ENCODE assay signal across 8 mouse cellular contexts in the genomic region with DNA sequence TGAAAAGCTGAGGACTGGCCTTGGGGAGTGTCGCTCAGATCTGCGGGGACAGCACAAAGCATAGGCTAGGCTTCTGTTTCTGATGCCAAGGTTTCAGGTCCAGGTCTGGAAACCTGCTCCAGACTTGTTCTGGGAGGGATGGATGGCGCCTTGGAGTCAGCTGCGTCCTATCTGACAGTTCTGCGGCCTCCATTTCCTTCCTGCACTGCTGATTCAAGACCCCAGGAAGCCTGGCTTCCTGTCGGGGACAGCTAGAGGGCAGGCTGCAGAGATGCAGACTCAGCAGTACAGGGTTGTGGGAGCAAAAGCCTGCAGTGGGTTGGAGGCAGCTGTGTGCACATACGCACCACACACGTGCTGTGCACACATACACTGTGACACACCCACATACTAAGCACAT. TPM values are rescaled to one million over a fixed set of nuclear protein-coding genes. Genes with fewer than 3 reads are reported as not detected.
DNase-seq lines count a peak whose midpoint lies in the region; ATAC-seq and TF ChIP-seq lines count a peak whose summit lies in the region.

No protein-coding gene starts in this region.

- H3K4me3 ChIP-seq in heart, embryonic 14.5 days (ENCODE audit: control insufficient read depth in 1 of 2, insufficient read depth in 1 of 2, low read depth in 1 of 2, low read length in 2 of 2): no peak overlapping the region
- H3K4me3 ChIP-seq in limb, embryonic 11.5 days (ENCODE audit: low read depth, low read length): no peak overlapping the region
- H3K4me3 ChIP-seq in stomach, postnatal 0 days (ENCODE audit: low read depth, low read length): no peak overlapping the region

- 32% methylated on average over 8 of the region's 8 CpGs for WGBS in heart, embryonic 14.5 days
- WGBS in limb, embryonic 11.5 days: 49% methylated on average over 8 of the region's 8 CpGs
- 49% methylated on average over 8 of the region's 8 CpGs for WGBS in stomach, postnatal 0 days

- peak; percentile 36 to 59 for DNase-seq in adrenal gland, adult (ENCODE audit: inconsistent age in 2 of 2, low spot score in 1 of 2)
- DNase-seq in adrenal gland, adult 8-10 months: no peak
- peak; percentile 52 for DNase-seq in R1 (ENCODE audit: low read depth, low spot score)
- DNase-seq in limb, embryonic 11.5 days (ENCODE audit: low spot score): peak; percentile 30
- no peak for DNase-seq in stomach, postnatal 0 days (ENCODE audit: low spot score)
- no peak for DNase-seq in left cerebral cortex, adult 11 months (ENCODE audit: low spot score)

- H3K36me3 ChIP-seq in heart, embryonic 14.5 days (ENCODE audit: control insufficient read depth, insufficient read depth, low read length): no peaks in the 10 kb centered on the region
- no peaks in the 10 kb centered on the region for H3K36me3 ChIP-seq in limb, embryonic 11.5 days (ENCODE audit: control insufficient read depth, insufficient read depth, low read length)
- H3K36me3 ChIP-seq in stomach, postnatal 0 days (ENCODE audit: control insufficient read depth, insufficient read depth, low read length): no peaks in the 10 kb centered on the region

- TF ChIP-seq CTCF in stomach, postnatal 0 days (IDR thresholded peaks at IDR 0.05; ENCODE audit: low read depth): peak; percentile 8; the same call in 1 of the 2 replicates

- ATAC-seq in heart, embryonic 14.5 days (ENCODE audit: insufficient number of reproducible peaks, insufficient read depth, low FRiP score, low read depth): peak; percentile 73; the same call in 1 of the 2 replicates
- no peak for ATAC-seq in limb, embryonic 11.5 days (ENCODE audit: insufficient number of reproducible peaks, low FRiP score, low TSS enrichment, low read depth)
- no peak for ATAC-seq in stomach, postnatal 0 days (ENCODE audit: low FRiP score, low TSS enrichment)
- no peak for ATAC-seq in erythroid progenitor cell, adult 5-6 weeks (replicated peaks; ENCODE audit: low FRiP score, poor library complexity, severe bottlenecking)

- no peaks in the 10 kb centered on the region for H3K27me3 ChIP-seq in heart, embryonic 14.5 days (ENCODE audit: control insufficient read depth, insufficient read depth, low read length)
- no peaks in the 10 kb centered on the region for H3K27me3 ChIP-seq in limb, embryonic 11.5 days (ENCODE audit: control insufficient read depth, insufficient read depth, low read length)
- H3K27me3 ChIP-seq in stomach, postnatal 0 days (ENCODE audit: control insufficient read depth, insufficient read depth, low read length): no peaks in the 10 kb centered on the region

- no peaks in the 10 kb centered on the region for H3K9me3 ChIP-seq in heart, embryonic 14.5 days (ENCODE audit: control insufficient read depth, low read length)
- H3K9me3 ChIP-seq in limb, embryonic 11.5 days (ENCODE audit: control insufficient read depth, low read length): no peaks in the 10 kb centered on the region
- no peaks in the 10 kb centered on the region for H3K9me3 ChIP-seq in stomach, postnatal 0 days (ENCODE audit: control insufficient read depth, low read length)

- H3K4me2 ChIP-seq in heart, embryonic 14.5 days (ENCODE audit: low read length): no peak overlapping the region
- H3K4me2 ChIP-seq in limb, embryonic 11.5 days (ENCODE audit: low read depth, severe bottlenecking): no peak overlapping the region
- H3K4me2 ChIP-seq in stomach, postnatal 0 days (replicated peaks; ENCODE audit: low read depth): no peak overlapping the region

- no peak overlapping the region for H3K9ac ChIP-seq in heart, embryonic 14.5 days (ENCODE audit: low read length)
- no peak overlapping the region for H3K9ac ChIP-seq in limb, embryonic 11.5 days (ENCODE audit: low read length)
- H3K9ac ChIP-seq in stomach, postnatal 0 days (ENCODE audit: low read length): no peak overlapping the region

- H3K4me1 ChIP-seq in heart, embryonic 14.5 days (ENCODE audit: control insufficient read depth in 2 of 2, insufficient read depth in 2 of 2, low read length in 2 of 2): peaks cover 0 to 3% of the 10 kb centered on the region in 2 experiments; a peak in 1 of 4 replicates
- no peaks in the 10 kb centered on the region for H3K4me1 ChIP-seq in limb, embryonic 11.5 days (ENCODE audit: control insufficient read depth, insufficient read depth, low read length)
- no peaks in the 10 kb centered on the region for H3K4me1 ChIP-seq in stomach, postnatal 0 days (replicated peaks; ENCODE audit: control insufficient read depth, insufficient read depth)

- peak overlapping the region; percentile 72 to 78 for H3K27ac ChIP-seq in heart, embryonic 14.5 days (replicated peaks in 1 of 2; ENCODE audit: control insufficient read depth in 1 of 2, insufficient read depth in 1 of 2, low read depth in 2 of 2, low read length in 2 of 2)
- 0 out of 2 replicates have a peak overlapping the region, but pooled peaks have one; percentile 30 for H3K27ac ChIP-seq in limb, embryonic 11.5 days (replicated peaks; ENCODE audit: low read depth, low read length)
- no peak overlapping the region for H3K27ac ChIP-seq in stomach, postnatal 0 days (replicated peaks)

- TF ChIP-seq EP300 in stomach, postnatal 0 days (optimal IDR thresholded peaks at IDR 0.05): no peak

RNA-seq across cellular contexts. Expression of gene Helz, which starts 18.4 kb away (rescaled TPM):
- 10 to 100 TPM; 28.9 to 43.1 (median 34.7) TPM for total RNA-seq in adrenal gland, adult 8-10 months (2022)
- 17.5 and 18.7 TPM in 2 replicates for polyA plus RNA-seq in heart, embryonic 14.5 days (2014; fragmentation: Nextera tagmentation; extraction: Ambion mirVana)
- 23.4 and 24.7 TPM in 2 replicates for polyA plus RNA-seq in limb, embryonic 11.5 days (2014; fragmentation: Nextera tagmentation; extraction: Ambion mirVana)
- 5.3 TPM in 2 replicates for polyA plus RNA-seq in stomach, postnatal 0 days (2015; fragmentation: Nextera tagmentation; extraction: Ambion mirVana)
- total RNA-seq in erythroid progenitor cell, adult 5-6 weeks (2015; ENCODE audit: low replicate concordance): 7.9 and 8.8 TPM in 2 replicates
- 7.3 and 8.0 TPM in 2 replicates for total RNA-seq in erythroid progenitor cell, adult 5-6 weeks (2017; ENCODE audit: low replicate concordance)

RNA-seq across cellular contexts. Expression of gene Psmd12, which starts 50.0 kb away (rescaled TPM):
- 100 to 1,000 TPM in 1 of 4 experiments, 10 to 100 TPM in 3; 76.5 to 101 (median 86.8) TPM for total RNA-seq in adrenal gland, adult 8-10 months (2022)
- 143 and 147 TPM in 2 replicates for polyA plus RNA-seq in heart, embryonic 14.5 days (2014; fragmentation: Nextera tagmentation; extraction: Ambion mirVana)
- 234 and 244 TPM in 2 replicates for polyA plus RNA-seq in limb, embryonic 11.5 days (2014; fragmentation: Nextera tagmentation; extraction: Ambion mirVana)
- polyA plus RNA-seq in stomach, postnatal 0 days (2015; fragmentation: Nextera tagmentation; extraction: Ambion mirVana): 137 TPM in 2 replicates
- total RNA-seq in erythroid progenitor cell, adult 5-6 weeks (2015; ENCODE audit: low replicate concordance): 34.0 and 44.0 TPM in 2 replicates
- total RNA-seq in erythroid progenitor cell, adult 5-6 weeks (2017; ENCODE audit: low replicate concordance): 74.1 and 85.4 TPM in 2 replicates

RNA-seq across cellular contexts. Expression of gene Pitpnc1, which starts 58.8 kb away (rescaled TPM):
- total RNA-seq in adrenal gland, adult 8-10 months (2022): 10 to 100 TPM in 3 of 4 experiments, 1 to 10 TPM in 1; 9.5 to 13.2 (median 12.1) TPM
- 16.0 and 16.8 TPM in 2 replicates for polyA plus RNA-seq in heart, embryonic 14.5 days (2014; fragmentation: Nextera tagmentation; extraction: Ambion mirVana)
- polyA plus RNA-seq in limb, embryonic 11.5 days (2014; fragmentation: Nextera tagmentation; extraction: Ambion mirVana): 35.3 and 39.9 TPM in 2 replicates
- 5.0 and 5.1 TPM in 2 replicates for polyA plus RNA-seq in stomach, postnatal 0 days (2015; fragmentation: Nextera tagmentation; extraction: Ambion mirVana)
- 27.4 and 35.2 TPM in 2 replicates for total RNA-seq in erythroid progenitor cell, adult 5-6 weeks (2015; ENCODE audit: low replicate concordance)
- 14.7 and 21.9 TPM in 2 replicates for total RNA-seq in erythroid progenitor cell, adult 5-6 weeks (2017; ENCODE audit: low replicate concordance)

Comparison
In these comparisons a context has a peak if more than half of its experiments do, and no peak if none do; other contexts are left out.
1. DNase-seq: peak in adrenal gland, adult (2 of 2), R1 (single experiment) and limb, embryonic 11.5 days (single experiment); none in adrenal gland, adult 8-10 months (single experiment), stomach, postnatal 0 days (single experiment) and left cerebral cortex, adult 11 months (single experiment).